Mouse (Mus musculus) liver, embryonic 14.5 days (tissue): ENCODE measurements around the gene Galp. TPM values are rescaled to one million over a fixed set of nuclear protein-coding genes. Genes with fewer than 3 reads are reported as not detected.
"Not testable (repeated sequence)": the region's sequence is repeated elsewhere in the genome, so short reads cannot be mapped to it uniquely, and the experiment has no call there.

Experiments
- ATAC-seq: fragments of 200-750 bp; cut with Nextera tagmentation; 2 replicates; pipeline ENCODE4 v1.8.0; 2017; ENCODE audit warnings: moderate number of reproducible peaks, mild to moderate bottlenecking, moderate library complexity; ENCODE audit not compliant: insufficient read depth
- DNase-seq, 3 experiments: peaks; one replicate each; pipeline ENCODE4 v3.0.0-alpha.2; 2012 to 2013; ENCODE audit warnings: low read depth in 3 of 3, low spot score in 3 of 3
- H3K27ac ChIP-seq: fragments of 300-500 bp; sonication (generic); 2 replicates; pipeline ENCODE4 v1.5.1; 2014; ENCODE audit warnings: moderate library complexity, mild to moderate bottlenecking, control low read depth, inconsistent platforms
- H3K27me3 ChIP-seq: fragments of 300-500 bp; sonication (generic); 2 replicates; pipeline ENCODE4 v1.6.1; 2014; ENCODE audit warnings: mild to moderate bottlenecking, low read length, moderate library complexity; ENCODE audit not compliant: control insufficient read depth, insufficient read depth
- H3K36me3 ChIP-seq: fragments of 300-500 bp; sonication (generic); replicated peaks from 2 replicates; pipeline ENCODE4 v1.6.1; 2014; ENCODE audit warnings: low read depth; ENCODE audit not compliant: control insufficient read depth, insufficient read depth
- H3K4me1 ChIP-seq, 2 experiments: fragments of 200-500 bp in 1 of 2; fragments of 300-500 bp in 1 of 2; sonication (generic) in 1 of 2; replicated peaks; 2 replicates each; pipeline ENCODE4 v1.6.1; 2012 to 2014; ENCODE audit warnings: antibody characterized with exemption in 1 of 2, inconsistent platforms in 1 of 2, low read length in 1 of 2; ENCODE audit not compliant: control insufficient read depth in 2 of 2, insufficient read depth in 2 of 2
- H3K4me2 ChIP-seq: fragments of 300-500 bp; sonication (generic); 2 replicates; pipeline ENCODE4 v1.6.1; 2014; ENCODE audit warnings: low read depth, mild to moderate bottlenecking, control low read depth, moderate library complexity
- H3K4me3 ChIP-seq, 2 experiments: fragments of 200-500 bp in 1 of 2; fragments of 300-500 bp in 1 of 2; sonication (generic) in 1 of 2; 2 replicates each; pipeline ENCODE4 v1.5.1; 2012 to 2014; ENCODE audit warnings: low read depth in 2 of 2, low read length in 2 of 2, mild to moderate bottlenecking in 2 of 2, control low read depth in 1 of 2, inconsistent platforms in 1 of 2, moderate library complexity in 1 of 2; ENCODE audit not compliant: insufficient read depth in 1 of 2
- H3K9ac ChIP-seq: fragments of 300-500 bp; sonication (generic); replicated peaks from 2 replicates; pipeline ENCODE4 v1.6.1; 2014; ENCODE audit warnings: mild to moderate bottlenecking, control low read depth, moderate library complexity
- H3K9me3 ChIP-seq: fragments of 300-500 bp; sonication (generic); 2 replicates; pipeline ENCODE4 v1.6.1; 2016; ENCODE audit warnings: low read length, mixed read lengths; ENCODE audit not compliant: control insufficient read depth
- CTCF ChIP-seq: IDR thresholded peaks from 2 replicates; pipeline ENCODE4 v1.5.1; 2016; ENCODE audit warnings: antibody characterized with exemption, low read depth, control low read depth
- EP300 ChIP-seq: IDR thresholded peaks from 2 replicates; pipeline ENCODE4 v1.6.1; 2016; ENCODE audit warnings: antibody characterized with exemption, low read depth
- WGBS: fragments of 180-500 bp; shearing (Covaris S2); extraction: QIAGEN DNeasy Blood & Tissue Kit; methylation state at CpG from one replicate; pipeline ENCODE4 v1.1.7; 2014; ENCODE audit not compliant: insufficient replicate concordance; 5-methylcytosine and 5-hydroxymethylcytosine counted together
- polyA plus RNA-seq, 2 experiments: library from polyadenylated mRNA; depleted of rRNA in 1 of 2; stranded (reverse) in 1 of 2; unstranded in 1 of 2; fragments of >200 nt; fragmentation: Nextera tagmentation in 1 of 2; extraction: Ambion mirVana in 1 of 2; gene quantifications; 2 replicates each; pipeline versions ENCODE4 v1.2.1 to v1.2.3; 2012 to 2014

Gene Galp
- polyA plus RNA-seq, 2 experiments = not detected

DNA sequence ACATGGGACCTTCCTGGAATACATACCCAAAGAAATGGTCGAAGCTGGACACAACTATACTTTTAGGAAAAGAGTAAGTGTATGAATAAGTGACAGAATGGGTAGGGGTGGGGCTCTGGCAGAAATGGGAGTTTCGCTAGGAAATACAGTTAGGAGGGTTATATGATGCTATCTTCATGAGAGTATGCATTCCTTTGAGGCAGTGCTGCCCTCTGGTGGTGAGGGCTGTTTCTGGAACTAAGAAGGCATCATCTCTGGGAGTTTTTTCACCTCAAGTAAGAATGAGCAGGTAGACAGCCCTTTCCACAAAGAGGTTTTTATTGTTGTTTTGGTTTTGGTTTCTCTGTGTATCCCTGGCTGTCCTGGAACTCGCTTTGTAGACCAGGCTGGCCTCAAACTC is 5.5 kb upstream of the Galp start:
- H3K9ac ChIP-seq = no peak overlapping the region
- H3K27me3 ChIP-seq = no peaks in the 10 kb centered on the region
- DNase-seq (peak in 2 of 3 experiments; percentile 51 to 55), ATAC-seq (no peak)
- no peak overlapping the region for H3K4me3 ChIP-seq
- H3K4me2 ChIP-seq = no peak overlapping the region
- TF ChIP-seq EP300 = no peak
- peak; percentile 80 for TF ChIP-seq CTCF
- no peak overlapping the region for H3K27ac ChIP-seq
- no peaks in the 10 kb centered on the region for H3K9me3 ChIP-seq
- H3K4me1 ChIP-seq = no peaks in the 10 kb centered on the region
- no peaks in the 10 kb centered on the region; the same call in 1 of the 2 replicates for H3K36me3 ChIP-seq
- 25% methylated on average over 3 of the region's 3 CpGs for WGBS

DNA sequence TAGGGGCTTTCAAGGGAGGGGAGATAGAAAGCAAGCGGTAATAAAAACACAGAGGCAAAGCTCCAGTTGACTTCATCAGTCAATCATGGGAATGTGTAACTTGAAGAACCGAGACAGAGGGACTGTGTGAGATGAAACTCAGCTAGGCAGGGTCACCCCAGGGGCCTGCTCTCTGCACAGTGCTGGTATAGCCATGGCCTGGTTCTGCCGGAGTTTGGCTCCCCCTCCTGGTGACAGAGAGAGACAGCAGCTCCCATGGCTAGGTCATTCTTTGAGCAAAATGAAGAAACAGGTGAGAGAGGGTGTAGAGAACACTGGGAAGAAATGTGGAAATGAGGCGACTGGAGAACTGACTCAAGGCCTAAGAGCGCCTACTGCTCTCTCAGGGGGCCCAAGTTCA is 2.8 kb upstream of the Galp start:
- Histone ChIP-seq H3K9me3 (no peaks in the 10 kb centered on the region), H3K4me1 (no peaks in the 10 kb centered on the region), H3K36me3 (no peaks in the 10 kb centered on the region), H3K27me3 (no peaks in the 10 kb centered on the region), H3K4me2 (no peak overlapping the region), H3K27ac (no peak overlapping the region), H3K4me3 (no peak overlapping the region), H3K9ac (no peak overlapping the region)
- WGBS = 13% methylated on average over 5 of the region's 5 CpGs
- ATAC-seq = peak; percentile 46; the same call in 1 of the 2 replicates
- no peak for DNase-seq
- TF ChIP-seq CTCF = peak; percentile 92
- no peak for TF ChIP-seq EP300

DNA sequence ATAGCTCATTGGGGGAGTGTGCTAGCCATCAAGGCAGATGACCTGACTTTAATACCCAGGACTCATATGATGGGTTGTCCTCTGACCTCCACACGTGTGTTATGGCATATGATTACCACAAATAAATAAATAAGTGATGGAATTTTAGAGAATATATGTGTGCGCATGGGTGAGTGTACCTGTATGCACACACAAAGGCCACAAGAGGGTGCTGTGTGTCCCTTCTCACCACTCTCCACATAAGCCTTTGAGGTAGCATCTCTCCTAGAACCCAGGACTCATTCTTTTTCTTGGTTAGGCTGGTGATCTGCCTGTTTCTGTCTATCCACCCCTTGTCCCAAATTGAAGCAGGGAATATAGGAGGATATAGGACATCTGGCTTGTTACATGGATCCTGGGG is 1.1 kb upstream of the Galp start:
- H3K9ac ChIP-seq = no peak overlapping the region
- no peak overlapping the region for H3K27ac ChIP-seq
- WGBS = 31% methylated on average over 2 of the region's 2 CpGs

DNA sequence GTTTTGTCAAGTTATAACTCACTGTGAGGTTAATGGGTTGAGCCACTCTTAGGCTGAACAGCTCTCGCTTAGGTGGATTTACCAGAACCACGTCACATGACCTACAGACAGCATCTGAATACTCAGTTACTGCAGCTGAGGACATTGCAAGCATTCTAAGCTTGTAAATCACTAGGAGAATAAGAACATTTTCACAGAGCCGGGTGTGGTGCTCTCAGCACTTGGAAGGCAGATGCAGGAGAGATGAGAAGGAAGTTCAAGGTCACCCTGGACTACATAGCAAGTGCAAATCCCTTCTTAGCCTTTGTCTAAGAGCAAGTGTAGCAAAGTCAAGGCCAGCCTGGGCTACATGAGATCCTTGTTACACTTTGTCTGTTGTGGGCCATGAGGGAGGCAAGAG is 7.3 kb downstream of the Galp start:
- ATAC-seq = no peak
- no peak for DNase-seq
- H3K4me1 ChIP-seq = no peaks in the 10 kb centered on the region
- no peak overlapping the region for H3K4me2 ChIP-seq
- no peak overlapping the region for H3K9ac ChIP-seq
- H3K27me3 ChIP-seq = no peaks in the 10 kb centered on the region
- no peak overlapping the region for H3K4me3 ChIP-seq
- TF ChIP-seq EP300 (no peak), CTCF (no peak)
- 50% methylated on average over 3 of the region's 3 CpGs for WGBS
- H3K9me3 ChIP-seq = no peaks in the 10 kb centered on the region
- H3K36me3 ChIP-seq = no peaks in the 10 kb centered on the region
- H3K27ac ChIP-seq = no peak overlapping the region

More for the DNA sequence above, 1.1 kb upstream of the Galp start:
- Histone ChIP-seq H3K4me2 (no peak overlapping the region), H3K36me3 (no peaks in the 10 kb centered on the region), H3K9me3 (no peaks in the 10 kb centered on the region), H3K4me1 (no peaks in the 10 kb centered on the region), H3K27me3 (no peaks in the 10 kb centered on the region), H3K4me3 (no peak overlapping the region)
- peak; percentile 54; the same call in 1 of the 2 replicates for TF ChIP-seq CTCF
- no peak for TF ChIP-seq EP300
- DNase-seq (no peak), ATAC-seq (no peak)

DNA sequence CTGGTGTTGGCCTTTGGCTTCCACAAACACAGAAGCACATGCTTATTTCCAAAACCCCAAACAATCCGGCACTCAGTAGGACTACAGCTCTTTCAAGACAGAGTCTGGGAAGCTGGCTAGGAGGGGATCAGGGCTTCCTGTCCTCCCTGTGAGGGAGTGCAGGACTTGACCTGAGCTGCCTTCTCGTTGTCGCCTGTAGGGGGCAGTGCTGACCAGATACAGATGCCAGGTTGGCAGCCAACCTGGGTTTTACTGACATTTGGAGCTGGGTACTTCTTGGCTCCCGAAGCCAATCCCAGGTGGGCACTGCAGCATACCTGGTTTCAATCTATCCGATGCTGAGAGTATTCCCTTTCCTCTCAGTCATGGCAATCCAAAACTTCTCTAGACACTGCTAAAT is 16.3 kb downstream of the Galp start:
- H3K4me3 ChIP-seq = no peak overlapping the region
- no peak for ATAC-seq
- no peak overlapping the region for H3K9ac ChIP-seq
- TF ChIP-seq EP300 = no peak
- TF ChIP-seq CTCF = peak; percentile 80
- H3K9me3 ChIP-seq = no peaks in the 10 kb centered on the region
- 34% methylated on average over 5 of the region's 5 CpGs for WGBS
- no peak overlapping the region for H3K27ac ChIP-seq
- no peak overlapping the region for H3K4me2 ChIP-seq
- no peaks in the 10 kb centered on the region for H3K4me1 ChIP-seq
- H3K36me3 ChIP-seq = no peaks in the 10 kb centered on the region
- DNase-seq = no peak
- no peaks in the 10 kb centered on the region for H3K27me3 ChIP-seq

DNA sequence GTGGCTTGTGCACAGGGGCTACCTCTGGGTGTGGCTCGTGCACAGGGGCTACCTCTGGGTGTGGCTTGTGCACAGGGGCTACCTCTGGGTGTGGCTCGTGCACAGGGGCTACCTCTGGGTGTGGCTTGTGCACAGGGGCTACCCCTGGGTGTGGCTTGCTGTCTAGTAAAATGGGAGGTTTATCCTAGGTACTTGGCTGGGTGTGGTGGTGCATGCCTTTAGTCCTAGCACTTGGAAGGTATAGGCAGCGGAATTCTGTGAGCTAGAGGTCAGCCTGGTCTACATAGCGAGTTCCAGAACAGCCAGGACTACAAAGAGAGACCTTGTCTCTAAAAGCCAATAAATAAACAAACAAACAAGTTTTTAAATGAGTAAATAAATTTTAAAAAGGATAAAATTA is 17.8 kb downstream of the Galp start:
- H3K27ac ChIP-seq, H3K27me3 ChIP-seq, ATAC-seq, H3K9me3 ChIP-seq, H3K36me3 ChIP-seq, H3K9ac ChIP-seq, H3K4me1 ChIP-seq, H3K4me3 ChIP-seq, DNase-seq, H3K4me2 ChIP-seq: not testable (repeated sequence)
- 56% methylated on average over 3 of the region's 4 CpGs for WGBS
